Mouse (Mus musculus) heart, postnatal 0 days (tissue): ENCODE data around the gene Kifc1.

Experiments
- CTCF ChIP-seq: IDR thresholded peaks from 2 replicates; pipeline ENCODE4 v1.5.1; 2016; ENCODE audit warnings: antibody characterized with exemption, control low read depth, low read depth
- EP300 ChIP-seq: IDR thresholded peaks from 2 replicates; pipeline ENCODE4 v1.6.1; 2016; ENCODE audit warnings: antibody characterized with exemption, low read depth

- TF ChIP-seq EP300 (peak; percentile 86), CTCF (peak; percentile 99)
These were observed at the start of gene Kifc1 for GRCm38 (mm10) chr17:33890533-33891059.
